Mouse (Mus musculus): ENCODE data around the gene Itga2. TPM values are rescaled to one million over a fixed set of nuclear protein-coding genes. Genes with fewer than 3 reads are reported as not detected.
A peak's percentile ranks its signal among the peaks of the same experiment; 100 is the strongest.

The Itga2 gene
- polyA plus RNA-seq, 1 experiment from 2014 or later: 2.2 TPM

DNA sequence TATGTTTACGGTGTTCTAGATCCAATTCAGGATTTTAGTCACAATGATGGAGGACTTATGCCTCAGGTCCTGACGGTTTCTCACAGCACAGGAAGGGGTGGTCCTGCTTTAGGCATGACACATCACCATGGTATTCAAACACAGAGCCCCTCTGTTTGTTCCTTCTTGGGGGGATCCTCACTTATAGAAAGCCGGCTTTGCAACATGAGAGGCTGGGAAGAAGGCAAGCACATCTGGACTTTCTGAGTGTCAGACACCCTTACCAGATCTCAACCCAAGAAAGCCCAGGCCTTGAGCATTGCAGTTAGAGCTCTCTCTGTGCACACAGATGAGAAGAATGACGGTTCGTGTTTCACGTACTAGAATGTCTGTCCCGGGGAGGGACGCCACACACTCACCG is 92.8 kb downstream of the Itga2 start:
- H3K9ac ChIP-seq: no peak overlapping the region
- peaks cover 3% of the 10 kb centered on the region; the same call in 1 of the 2 replicates for H3K4me1 ChIP-seq (replicated peaks; ENCODE audit: control insufficient read depth, insufficient read depth, low read length)
- H3K9me3 ChIP-seq (ENCODE audit: control insufficient read depth, low read length): no peaks in the 10 kb centered on the region
- 0 out of 2 replicates have a peak, but pooled peaks cover 4% of the 10 kb centered on the region for H3K36me3 ChIP-seq (replicated peaks; ENCODE audit: control insufficient read depth, insufficient read depth)
- 74% methylated on average over 9 of the region's 9 CpGs for WGBS
- no peaks in the 10 kb centered on the region for H3K27me3 ChIP-seq (ENCODE audit: control insufficient read depth, insufficient read depth, low read length)
- DNase-seq (ENCODE audit: low spot score): no peak
- H3K4me3 ChIP-seq (replicated peaks; ENCODE audit: low read length): no peak overlapping the region
- peak; percentile 42; the same call in 1 of the 2 replicates for ATAC-seq (ENCODE audit: low FRiP score)
- peak overlapping the region; percentile 43 for H3K27ac ChIP-seq
- H3K4me2 ChIP-seq (replicated peaks): no peak overlapping the region

DNA sequence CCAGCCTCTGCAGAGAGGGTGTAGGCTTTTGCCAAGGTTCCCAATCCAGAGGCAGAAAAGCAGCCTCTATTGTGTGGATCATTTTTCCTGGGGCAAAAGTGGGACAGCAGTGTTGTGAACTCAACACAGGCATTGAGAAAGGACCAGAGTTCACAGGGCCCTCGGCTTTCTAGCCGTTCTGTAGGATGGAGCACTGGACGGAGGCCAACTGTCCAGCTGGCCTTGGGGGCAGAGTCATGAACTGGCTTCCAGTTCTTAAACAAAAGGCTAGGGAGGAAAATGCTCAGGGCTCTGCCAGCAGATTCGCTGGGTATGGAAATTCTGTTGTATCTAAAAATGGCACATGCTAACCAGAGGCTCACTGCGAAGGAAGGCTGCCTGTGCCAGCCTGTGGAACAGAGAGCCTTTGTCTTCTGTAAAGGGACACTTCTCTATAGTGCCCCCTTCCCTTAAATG is 93.3 kb downstream of the Itga2 start:
- H3K4me3 ChIP-seq (replicated peaks; ENCODE audit: low read length): no peak overlapping the region
- 0 out of 2 replicates have a peak, but pooled peaks cover 4% of the 10 kb centered on the region for H3K36me3 ChIP-seq (replicated peaks; ENCODE audit: control insufficient read depth, insufficient read depth)
- 25% methylated on average over 5 of the region's 5 CpGs for WGBS
- H3K27ac ChIP-seq: peak overlapping the region; percentile 43
- ATAC-seq (ENCODE audit: low FRiP score) (peak; percentile 91), DNase-seq (ENCODE audit: low spot score) (peak; percentile 53)
- no peak overlapping the region for H3K9ac ChIP-seq
- no peaks in the 10 kb centered on the region for H3K27me3 ChIP-seq (ENCODE audit: control insufficient read depth, insufficient read depth, low read length)
- H3K4me2 ChIP-seq (replicated peaks): no peak overlapping the region
- no peaks in the 10 kb centered on the region for H3K9me3 ChIP-seq (ENCODE audit: control insufficient read depth, low read length)
- peaks cover 3% of the 10 kb centered on the region; the same call in 1 of the 2 replicates for H3K4me1 ChIP-seq (replicated peaks; ENCODE audit: control insufficient read depth, insufficient read depth, low read length)

DNA sequence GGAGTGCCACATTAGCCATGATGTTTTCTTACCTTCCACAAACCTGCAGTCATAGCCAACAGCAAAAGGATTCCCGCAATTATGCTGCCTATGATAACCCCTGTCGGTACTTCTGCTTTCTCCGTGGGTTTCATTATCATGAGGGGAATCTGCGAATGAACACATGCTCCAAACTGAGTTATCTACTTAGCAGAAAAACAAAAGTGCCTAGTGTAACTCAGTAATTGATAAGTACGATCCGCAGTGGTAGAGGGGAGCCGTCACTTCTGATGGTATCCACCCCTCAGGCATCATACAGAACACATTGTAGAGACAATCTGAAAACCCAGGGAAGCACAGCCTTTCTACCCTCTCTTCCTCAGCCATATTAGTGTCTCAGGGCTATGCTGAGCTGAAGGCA is 94.8 kb downstream of the Itga2 start:
- Histone ChIP-seq H3K27ac (no peak overlapping the region), H3K9ac (no peak overlapping the region), H3K9me3 (ENCODE audit: control insufficient read depth, low read length) (no peaks in the 10 kb centered on the region), H3K4me1 (replicated peaks; ENCODE audit: control insufficient read depth, insufficient read depth, low read length) (peaks cover 3% of the 10 kb centered on the region; the same call in 1 of the 2 replicates), H3K4me2 (replicated peaks) (no peak overlapping the region), H3K27me3 (ENCODE audit: control insufficient read depth, insufficient read depth, low read length) (no peaks in the 10 kb centered on the region), H3K4me3 (replicated peaks; ENCODE audit: low read length) (no peak overlapping the region), H3K36me3 (replicated peaks; ENCODE audit: control insufficient read depth, insufficient read depth) (0 out of 2 replicates have a peak, but pooled peaks cover 4% of the 10 kb centered on the region)
- 81% methylated on average over 7 of the region's 7 CpGs for WGBS
- DNase-seq (ENCODE audit: low spot score) (no peak), ATAC-seq (ENCODE audit: low FRiP score) (no peak)

GRCm38 (mm10) chr13:114834580-114834979 is 97.3 kb downstream of the Itga2 start:
- Histone ChIP-seq H3K9ac (no peak overlapping the region), H3K4me2 (replicated peaks) (no peak overlapping the region), H3K27ac (no peak overlapping the region), H3K36me3 (replicated peaks; ENCODE audit: control insufficient read depth, insufficient read depth) (peaks cover 21% of the 10 kb centered on the region), H3K4me3 (replicated peaks; ENCODE audit: low read length) (no peak overlapping the region), H3K9me3 (ENCODE audit: control insufficient read depth, low read length) (no peaks in the 10 kb centered on the region), H3K27me3 (ENCODE audit: control insufficient read depth, insufficient read depth, low read length) (no peaks in the 10 kb centered on the region), H3K4me1 (replicated peaks; ENCODE audit: control insufficient read depth, insufficient read depth, low read length) (peaks cover 3% of the 10 kb centered on the region; the same call in 1 of the 2 replicates)
- no peak for DNase-seq (ENCODE audit: low spot score)
- 63% methylated on average over 2 of the region's 2 CpGs for WGBS
- no peak for ATAC-seq (ENCODE audit: low FRiP score)

GRCm38 (mm10) chr13:114833351-114833750 is 98.5 kb downstream of the Itga2 start:
- H3K4me2 ChIP-seq (replicated peaks): no peak overlapping the region
- no peak for DNase-seq (ENCODE audit: low spot score)
- H3K4me3 ChIP-seq (replicated peaks; ENCODE audit: low read length): no peak overlapping the region
- H3K9ac ChIP-seq: no peak overlapping the region
- no peaks in the 10 kb centered on the region; the same call in 1 of the 2 replicates for H3K4me1 ChIP-seq (replicated peaks; ENCODE audit: control insufficient read depth, insufficient read depth, low read length)
- no peaks in the 10 kb centered on the region for H3K9me3 ChIP-seq (ENCODE audit: control insufficient read depth, low read length)
- no peaks in the 10 kb centered on the region for H3K27me3 ChIP-seq (ENCODE audit: control insufficient read depth, insufficient read depth, low read length)
- 94% methylated on average over 4 of the region's 4 CpGs for WGBS
- no peak for ATAC-seq (ENCODE audit: low FRiP score)
- H3K36me3 ChIP-seq (replicated peaks; ENCODE audit: control insufficient read depth, insufficient read depth): peaks cover 28% of the 10 kb centered on the region
- no peak overlapping the region for H3K27ac ChIP-seq

- H3K9me3 ChIP-seq (ENCODE audit: control insufficient read depth, low read length): no peaks in the 10 kb centered on the region
- no peak overlapping the region for H3K9ac ChIP-seq
- ATAC-seq (ENCODE audit: low FRiP score) (no peak), DNase-seq (ENCODE audit: low spot score) (no peak)
- no peaks in the 10 kb centered on the region for H3K27me3 ChIP-seq (ENCODE audit: control insufficient read depth, insufficient read depth, low read length)
- WGBS: 74% methylated on average over 5 of the region's 5 CpGs
- H3K27ac ChIP-seq: no peak overlapping the region
- no peaks in the 10 kb centered on the region; the same call in 1 of the 2 replicates for H3K4me1 ChIP-seq (replicated peaks; ENCODE audit: control insufficient read depth, insufficient read depth, low read length)
- H3K4me2 ChIP-seq (replicated peaks): no peak overlapping the region
- H3K36me3 ChIP-seq (replicated peaks; ENCODE audit: control insufficient read depth, insufficient read depth): peaks cover 34% of the 10 kb centered on the region
- no peak overlapping the region for H3K4me3 ChIP-seq (replicated peaks; ENCODE audit: low read length)
Observed at GRCm38 (mm10) chr13:114832761-114833160, 99.1 kb downstream of the Itga2 start.

GRCm38 (mm10) chr13:114831367-114831833 is 100.5 kb downstream of the Itga2 start:
- Histone ChIP-seq H3K4me1 (replicated peaks; ENCODE audit: control insufficient read depth, insufficient read depth, low read length) (no peaks in the 10 kb centered on the region), H3K4me2 (replicated peaks) (no peak overlapping the region), H3K27ac (no peak overlapping the region), H3K4me3 (replicated peaks; ENCODE audit: low read length) (no peak overlapping the region), H3K36me3 (replicated peaks; ENCODE audit: control insufficient read depth, insufficient read depth) (peaks cover 45% of the 10 kb centered on the region), H3K27me3 (ENCODE audit: control insufficient read depth, insufficient read depth, low read length) (no peaks in the 10 kb centered on the region), H3K9me3 (ENCODE audit: control insufficient read depth, low read length) (no peaks in the 10 kb centered on the region), H3K9ac (no peak overlapping the region)
- DNase-seq (ENCODE audit: low spot score): peak; percentile 77
- WGBS: 82% methylated on average over 4 of the region's 4 CpGs
- ATAC-seq (ENCODE audit: low FRiP score): peak; percentile 28; the same call in 1 of the 2 replicates

DNA sequence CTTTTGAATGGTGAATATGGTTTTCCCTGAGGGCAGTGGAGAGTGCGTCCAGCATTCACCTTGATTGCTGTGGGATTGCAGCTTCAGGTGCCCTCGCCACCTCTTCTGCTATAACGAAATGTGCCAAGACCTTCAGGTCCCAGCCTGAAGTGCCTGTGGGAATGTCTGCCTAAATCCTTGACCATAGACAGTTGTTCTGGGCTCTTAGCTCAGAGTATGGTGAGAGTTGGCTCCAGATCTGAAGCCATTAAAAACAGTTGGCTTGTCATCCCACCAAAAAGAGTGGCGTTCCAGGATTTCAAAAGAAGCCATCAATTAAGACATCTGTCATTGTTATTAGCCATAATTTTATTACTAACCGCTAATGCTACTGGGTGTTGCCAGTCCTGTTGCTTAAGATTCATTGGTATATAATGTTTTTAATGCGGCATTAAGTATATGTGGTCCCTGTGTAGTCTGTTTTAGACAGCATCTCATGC is 106.5 kb downstream of the Itga2 start:
- Histone ChIP-seq H3K4me3 (replicated peaks; ENCODE audit: low read length) (no peak overlapping the region), H3K36me3 (replicated peaks; ENCODE audit: control insufficient read depth, insufficient read depth) (peaks cover 62% of the 10 kb centered on the region), H3K4me1 (replicated peaks; ENCODE audit: control insufficient read depth, insufficient read depth, low read length) (no peaks in the 10 kb centered on the region), H3K4me2 (replicated peaks) (no peak overlapping the region), H3K27me3 (ENCODE audit: control insufficient read depth, insufficient read depth, low read length) (no peaks in the 10 kb centered on the region), H3K9ac (no peak overlapping the region), H3K9me3 (ENCODE audit: control insufficient read depth, low read length) (no peaks in the 10 kb centered on the region), H3K27ac (no peak overlapping the region)
- DNase-seq (ENCODE audit: low spot score) (no peak), ATAC-seq (ENCODE audit: low FRiP score) (no peak)
- WGBS: 95% methylated on average over 6 of the region's 6 CpGs

GRCm38 (mm10) chr13:114822871-114823270 is 109.0 kb downstream of the Itga2 start:
- Histone ChIP-seq H3K36me3 (replicated peaks; ENCODE audit: control insufficient read depth, insufficient read depth) (peaks cover 43% of the 10 kb centered on the region), H3K4me3 (replicated peaks; ENCODE audit: low read length) (no peak overlapping the region), H3K4me1 (replicated peaks; ENCODE audit: control insufficient read depth, insufficient read depth, low read length) (peaks cover 8% of the 10 kb centered on the region), H3K27ac (no peak overlapping the region), H3K4me2 (replicated peaks) (no peak overlapping the region), H3K9ac (no peak overlapping the region), H3K9me3 (ENCODE audit: control insufficient read depth, low read length) (no peaks in the 10 kb centered on the region), H3K27me3 (ENCODE audit: control insufficient read depth, insufficient read depth, low read length) (no peaks in the 10 kb centered on the region)
- 96% methylated on average over 2 of the region's 2 CpGs for WGBS
- DNase-seq (ENCODE audit: low spot score) (no peak), ATAC-seq (ENCODE audit: low FRiP score) (no peak)

All from hindbrain, embryonic 14.5 days (tissue).